Mouse (Mus musculus) forebrain, postnatal 0 days (tissue): ENCODE results near the gene Frmd4a. TPM values are rescaled to one million over a fixed set of nuclear protein-coding genes. Genes with fewer than 3 reads are reported as not detected.

Experiments used
- ATAC-seq: fragments of 200-750 bp; cut with Nextera tagmentation; 2 replicates; pipeline ENCODE4 v1.8.0; 2017; ENCODE audit warnings: mild to moderate bottlenecking, moderate library complexity
- DNase-seq: peaks from one replicate; pipeline ENCODE4 v3.0.0-alpha.2; 2015
- H3K27ac ChIP-seq: fragments of 300-500 bp; sonication (generic); 2 replicates; pipeline ENCODE4 v1.5.1; 2014; ENCODE audit warnings: low read depth, mild to moderate bottlenecking, antibody characterized with exemption, low read length, moderate library complexity, mixed read lengths
- H3K27me3 ChIP-seq: fragments of 300-500 bp; sonication (generic); 2 replicates; pipeline ENCODE4 v1.6.1; 2014; ENCODE audit warnings: mild to moderate bottlenecking, low read length, mixed read lengths; ENCODE audit not compliant: insufficient read depth
- H3K36me3 ChIP-seq: fragments of 300-500 bp; sonication (generic); 2 replicates; pipeline ENCODE4 v1.6.1; 2014; ENCODE audit warnings: mild to moderate bottlenecking, moderate library complexity; ENCODE audit not compliant: insufficient read depth
- H3K4me1 ChIP-seq: fragments of 300-500 bp; sonication (generic); 2 replicates; pipeline ENCODE4 v1.6.1; 2014; ENCODE audit warnings: antibody characterized with exemption; ENCODE audit not compliant: insufficient read depth
- H3K4me2 ChIP-seq: fragments of 300-500 bp; sonication (generic); 2 replicates; pipeline ENCODE4 v1.6.1; 2014; ENCODE audit warnings: low read depth, mild to moderate bottlenecking, moderate library complexity
- H3K4me3 ChIP-seq: fragments of 300-500 bp; sonication (generic); 2 replicates; pipeline ENCODE4 v1.5.1; 2014; ENCODE audit warnings: low read depth, low read length, mixed read lengths
- H3K9ac ChIP-seq: fragments of 300-500 bp; sonication (generic); 2 replicates; pipeline ENCODE4 v1.6.1; 2014; ENCODE audit warnings: mild to moderate bottlenecking
- H3K9me3 ChIP-seq: fragments of 300-500 bp; sonication (generic); 2 replicates; pipeline ENCODE4 v1.6.1; 2016; ENCODE audit warnings: low read length
- CTCF ChIP-seq: sonication (generic); IDR thresholded peaks from 2 replicates; pipeline ENCODE4 v1.5.1; 2016; ENCODE audit warnings: antibody characterized with exemption, control low read depth, low read depth
- WGBS: fragments of 180-500 bp; shearing (Covaris S2); extraction: QIAGEN DNeasy Blood & Tissue Kit; methylation state at CpG from one replicate; pipeline ENCODE4 v1.1.7; 2014; 5-methylcytosine and 5-hydroxymethylcytosine counted together
- polyA plus RNA-seq: library from polyadenylated mRNA; unstranded; fragments of >200 nt; fragmentation: Nextera tagmentation; extraction: Ambion mirVana; gene quantifications from 2 replicates; pipeline ENCODE4 v1.2.1, GENCODE M21; 2015
- total RNA-seq: library from RNA; depleted of rRNA; stranded (reverse); fragments of >200 nt; gene quantifications from 2 replicates; pipeline ENCODE4 v1.2.3, GENCODE M21; 2014

Frmd4a gene
- total and polyA plus RNA-seq, 2 experiments from 2014 or later, result 43.8 to 74.5 TPM

- 48% methylated on average over 3 of the region's 3 CpGs for WGBS
- H3K4me1 ChIP-seq, result peaks cover 17% of the 10 kb centered on the region
Measured at GRCm38 (mm10) chr2:4228510-4228909, 211.0 kb downstream of the Frmd4a start.

DNA sequence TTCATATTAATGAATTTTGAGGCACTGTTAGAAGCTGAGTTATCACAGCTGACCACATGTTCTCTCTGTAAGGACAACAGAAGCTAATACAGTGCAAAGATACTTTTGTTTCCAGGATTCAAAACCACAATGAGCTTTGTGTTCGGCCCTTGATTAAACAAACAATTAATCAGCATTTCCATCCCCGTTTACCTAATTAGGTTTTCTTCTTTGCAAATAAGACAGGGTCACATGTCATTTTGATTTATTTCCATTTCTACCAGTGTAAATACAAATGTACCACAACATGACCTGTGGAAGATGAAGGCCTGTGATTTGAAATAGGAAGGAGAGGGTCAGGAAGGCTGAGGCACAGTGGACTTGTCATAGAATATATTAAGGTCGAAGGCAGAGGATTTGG lies 214.8 kb downstream of the Frmd4a start:
- Histone ChIP-seq H3K4me1 (peaks cover 12% of the 10 kb centered on the region), H3K27me3 (no peaks in the 10 kb centered on the region; the same call in 1 of the 2 replicates), H3K36me3 (no peaks in the 10 kb centered on the region), H3K4me3 (no peak overlapping the region), H3K4me2 (0 out of 2 replicates have a peak overlapping the region, but pooled peaks have one; percentile 1), H3K27ac (no peak overlapping the region), H3K9me3 (no peaks in the 10 kb centered on the region), H3K9ac (no peak overlapping the region)
- no peak for TF ChIP-seq CTCF
- ATAC-seq, result no peak
- DNase-seq, result no peak
- 8% methylated on average over 3 of the region's 3 CpGs for WGBS

More at GRCm38 (mm10) chr2:4228510-4228909, 211.0 kb downstream of the Frmd4a start:
- no peak overlapping the region for H3K27ac ChIP-seq
- TF ChIP-seq CTCF, result peak; percentile 60
- H3K36me3 ChIP-seq, result no peaks in the 10 kb centered on the region
- H3K4me3 ChIP-seq, result no peak overlapping the region
- no peak overlapping the region for H3K9ac ChIP-seq
- DNase-seq (peak; percentile 27), ATAC-seq (peak; percentile 57)
- H3K4me2 ChIP-seq, result no peak overlapping the region
- no peaks in the 10 kb centered on the region for H3K9me3 ChIP-seq
- H3K27me3 ChIP-seq, result no peaks in the 10 kb centered on the region

DNA sequence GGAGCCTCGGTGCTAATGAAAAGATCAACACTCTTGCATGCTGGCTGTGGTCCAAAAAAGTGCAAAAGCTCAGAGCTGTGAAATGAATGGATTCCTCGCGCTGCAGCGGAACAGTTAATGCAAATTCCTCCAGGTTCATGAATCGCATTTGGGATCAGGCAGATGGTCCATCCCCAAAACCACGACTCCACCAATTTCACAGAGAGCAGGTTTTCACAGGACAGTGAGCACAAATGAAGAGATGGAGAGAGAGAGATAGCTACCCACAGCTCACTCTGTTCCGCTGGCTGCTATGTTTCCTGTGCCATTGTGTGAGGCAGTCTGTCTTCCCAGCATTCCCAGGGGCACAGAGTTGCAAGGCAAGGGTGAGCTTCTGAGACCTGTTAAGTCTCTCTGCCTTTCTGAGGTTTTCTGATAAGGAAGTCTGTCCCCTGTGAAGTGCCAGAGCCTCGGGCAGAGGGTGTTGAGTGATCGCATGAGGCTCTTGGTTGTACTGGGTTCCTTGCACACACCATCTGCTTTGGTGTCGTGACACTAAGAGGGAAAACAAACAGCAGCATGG lies 215.3 kb downstream of the Frmd4a start:
- no peak for TF ChIP-seq CTCF
- 0 out of 2 replicates have a peak overlapping the region, but pooled peaks have one; percentile 1 for H3K4me2 ChIP-seq
- H3K27me3 ChIP-seq, result no peaks in the 10 kb centered on the region; the same call in 1 of the 2 replicates
- no peak overlapping the region for H3K27ac ChIP-seq
- WGBS, result 7% methylated on average over 10 of the region's 10 CpGs
- H3K9ac ChIP-seq, result no peak overlapping the region
- no peak overlapping the region for H3K4me3 ChIP-seq
- no peaks in the 10 kb centered on the region for H3K36me3 ChIP-seq
- no peaks in the 10 kb centered on the region for H3K9me3 ChIP-seq
- DNase-seq, result peak; percentile 55
- ATAC-seq, result peak; percentile 67
- peaks cover 7% of the 10 kb centered on the region; the same call in 1 of the 2 replicates for H3K4me1 ChIP-seq

GRCm38 (mm10) chr2:4237686-4238085 lies 220.2 kb downstream of the Frmd4a start:
- Histone ChIP-seq H3K27ac (no peak overlapping the region), H3K36me3 (no peaks in the 10 kb centered on the region), H3K4me1 (peaks cover 3% of the 10 kb centered on the region; the same call in 1 of the 2 replicates), H3K4me3 (no peak overlapping the region), H3K4me2 (no peak overlapping the region), H3K9ac (no peak overlapping the region), H3K27me3 (no peaks in the 10 kb centered on the region; the same call in 1 of the 2 replicates), H3K9me3 (no peaks in the 10 kb centered on the region)
- DNase-seq (no peak), ATAC-seq (no peak)
- WGBS, result 90% methylated on average over 5 of the region's 5 CpGs
- TF ChIP-seq CTCF, result no peak

DNA sequence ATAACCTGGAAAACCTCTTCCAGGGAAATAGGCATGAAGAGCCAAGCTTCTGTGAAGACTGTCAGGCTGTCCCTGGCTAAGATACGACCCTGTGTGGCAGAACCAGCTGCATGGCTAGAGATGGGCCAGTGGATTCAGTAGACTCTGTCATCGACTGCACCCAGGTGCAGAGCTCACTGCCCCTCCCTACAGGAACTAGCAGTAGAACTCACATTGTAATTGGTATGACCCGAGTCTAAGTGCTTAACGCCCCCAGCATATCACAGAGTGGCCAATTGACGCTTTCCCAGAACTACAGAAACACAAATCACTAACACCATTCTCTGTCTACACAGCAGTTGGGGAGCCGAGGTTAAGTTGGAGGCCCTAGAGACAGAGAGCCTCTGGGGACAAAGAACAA lies 232.2 kb downstream of the Frmd4a start:
- WGBS, result 39% methylated on average over 6 of the region's 6 CpGs
- no peak for ATAC-seq
- no peak for TF ChIP-seq CTCF
- Histone ChIP-seq H3K4me3 (no peak overlapping the region), H3K9me3 (no peaks in the 10 kb centered on the region), H3K4me1 (peaks cover 12% of the 10 kb centered on the region; the same call in 1 of the 2 replicates), H3K9ac (no peak overlapping the region), H3K27me3 (no peaks in the 10 kb centered on the region), H3K4me2 (no peak overlapping the region), H3K27ac (no peak overlapping the region), H3K36me3 (no peaks in the 10 kb centered on the region)
- no peak for DNase-seq

DNA sequence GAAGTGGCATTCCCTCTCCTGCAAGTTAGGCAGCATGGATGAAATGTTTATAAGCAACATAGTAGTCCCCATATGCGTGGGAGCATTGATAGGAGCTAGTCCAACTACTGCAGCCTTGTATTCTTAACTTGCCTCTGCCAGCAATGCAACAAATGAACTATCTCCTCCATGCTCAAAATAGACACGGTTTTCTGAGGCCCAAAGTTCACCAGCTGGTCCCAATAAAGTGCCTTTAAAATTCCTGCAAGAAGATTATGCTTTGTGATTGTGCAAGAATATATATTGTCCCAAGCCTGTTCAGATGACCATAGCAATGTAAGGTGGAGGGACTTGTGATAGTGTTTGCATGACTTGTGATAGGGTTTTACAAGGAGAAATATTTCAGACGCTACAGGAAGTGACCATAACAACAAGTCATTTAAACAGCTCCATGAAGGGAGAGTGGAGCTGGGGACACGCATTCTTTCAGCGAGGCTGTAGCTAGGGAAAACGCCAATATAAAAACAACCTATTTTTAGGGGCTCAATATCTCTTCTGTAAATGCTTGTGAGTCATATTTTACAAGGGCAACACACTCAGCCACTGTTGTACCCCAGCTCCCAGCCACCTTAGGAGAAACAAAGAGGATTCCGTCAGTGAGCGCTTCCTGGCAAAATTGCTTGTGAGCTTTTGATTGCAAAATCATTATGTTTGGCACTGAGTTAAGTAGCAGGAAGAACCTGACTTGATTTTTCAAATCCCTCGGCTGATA lies 235.2 kb downstream of the Frmd4a start:
- Histone ChIP-seq H3K27ac (peak overlapping the region; percentile 64), H3K27me3 (no peaks in the 10 kb centered on the region), H3K4me2 (no peak overlapping the region), H3K36me3 (no peaks in the 10 kb centered on the region), H3K9me3 (no peaks in the 10 kb centered on the region), H3K4me3 (no peak overlapping the region), H3K4me1 (peaks cover 12% of the 10 kb centered on the region; the same call in 1 of the 2 replicates), H3K9ac (no peak overlapping the region)
- 28% methylated on average over 9 of the region's 9 CpGs for WGBS
- no peak for TF ChIP-seq CTCF
- ATAC-seq (peak; percentile 50), DNase-seq (peak; percentile 33)

GRCm38 (mm10) chr2:4253348-4253747 lies 235.8 kb downstream of the Frmd4a start:
- Histone ChIP-seq H3K4me1 (peaks cover 12% of the 10 kb centered on the region; the same call in 1 of the 2 replicates), H3K36me3 (no peaks in the 10 kb centered on the region), H3K9ac (no peak overlapping the region), H3K4me2 (no peak overlapping the region), H3K27me3 (no peaks in the 10 kb centered on the region), H3K9me3 (no peaks in the 10 kb centered on the region), H3K27ac (peak overlapping the region; percentile 64), H3K4me3 (no peak overlapping the region)
- DNase-seq (peak; percentile 39), ATAC-seq (peak; percentile 70)
- peak; percentile 62 for TF ChIP-seq CTCF
- WGBS, result 22% methylated on average over 4 of the region's 4 CpGs
